Mouse (Mus musculus) T-helper 2 cell (primary cell): Measurements from ENCODE around the gene Mafb.

Experiments used
- in situ Hi-C: fragments of 300-600 bp; cut with MboI, MseI; formaldehyde crosslinking; loops from one replicate; pipeline ENCODE4 v1.15.1; 2025; ENCODE audit warnings: high pct_unique_total_duplicates

The Mafb gene

GRCm38 (mm10) chr2:160364128-160364650 is 2.7 kb downstream of the Mafb start:
- in situ Hi-C loops: no loop called here

- in situ Hi-C loops: no loop called here
Measured at GRCm38 (mm10) chr2:160363201-160363600, 3.7 kb downstream of the Mafb start.

GRCm38 (mm10) chr2:160361442-160362121 is 5.3 kb downstream of the Mafb start:
- in situ Hi-C loops: no loop called here

GRCm38 (mm10) chr2:160360234-160360874 is 6.5 kb downstream of the Mafb start:
- in situ Hi-C loops: no loop called here

GRCm38 (mm10) chr2:160358896-160359295 is 8.0 kb downstream of the Mafb start:
- in situ Hi-C loops: no loop called here

- in situ Hi-C loops: no loop called here
Measured at GRCm38 (mm10) chr2:160357442-160357841, 9.4 kb downstream of the Mafb start.

GRCm38 (mm10) chr2:160356132-160356531 is 10.7 kb downstream of the Mafb start:
- in situ Hi-C loops: no loop called here

GRCm38 (mm10) chr2:160354319-160354718 is 12.5 kb downstream of the Mafb start:
- in situ Hi-C loops: no loop called here

GRCm38 (mm10) chr2:160353581-160353980 is 13.3 kb downstream of the Mafb start:
- in situ Hi-C loops: no loop called here

- in situ Hi-C loops: no loop called here
Measured at GRCm38 (mm10) chr2:160351038-160351574, 15.8 kb downstream of the Mafb start.

GRCm38 (mm10) chr2:160349578-160349977 is 17.3 kb downstream of the Mafb start:
- in situ Hi-C loops: no loop called here

GRCm38 (mm10) chr2:160348796-160349195 is 18.1 kb downstream of the Mafb start:
- in situ Hi-C loops: no loop called here

GRCm38 (mm10) chr2:160348072-160348604 is 18.7 kb downstream of the Mafb start:
- in situ Hi-C loops: no loop called here

- in situ Hi-C loops: no loop called here
Measured at GRCm38 (mm10) chr2:160345644-160346043, 21.2 kb downstream of the Mafb start.

GRCm38 (mm10) chr2:160340121-160340520 is 26.7 kb downstream of the Mafb start:
- in situ Hi-C loops: no loop called here

GRCm38 (mm10) chr2:160339595-160339994 is 27.3 kb downstream of the Mafb start:
- in situ Hi-C loops: no loop called here

- in situ Hi-C loops: no loop called here
Measured at GRCm38 (mm10) chr2:160336053-160336452, 30.8 kb downstream of the Mafb start.

- in situ Hi-C loops: no loop called here
Measured at GRCm38 (mm10) chr2:160335043-160335442, 31.8 kb downstream of the Mafb start.

GRCm38 (mm10) chr2:160334111-160334661 is 32.7 kb downstream of the Mafb start, which contains the start of gene Gm826:
Gene Gm826, minus strand, starts transcription at chr2:160334162.
- in situ Hi-C loops: no loop called here

GRCm38 (mm10) chr2:160332516-160333325 is 34.1 kb downstream of the Mafb start:
- in situ Hi-C loops: no loop called here

GRCm38 (mm10) chr2:160328886-160329285 is 38.0 kb downstream of the Mafb start:
- in situ Hi-C loops: no loop called here
